Mouse (Mus musculus): ENCODE results near the gene Trim15. TPM values are rescaled to one million over a fixed set of nuclear protein-coding genes. Genes with fewer than 3 reads are reported as not detected.

Gene Trim15
- polyA plus RNA-seq, 1 experiment from 2014 or later: 0.61 TPM

Other genes starting within 250 kb of the Trim15 start
- gene H2-M9, start 224.5 kb downstream of the Trim15 start, polyA plus RNA-seq (2015; fragmentation: Nextera tagmentation; extraction: Ambion mirVana): not detected in 2 replicates
- not detected in 2 replicates for gene H2-M1, start 195.0 kb downstream of the Trim15 start, polyA plus RNA-seq (2015; fragmentation: Nextera tagmentation; extraction: Ambion mirVana)
- gene H2-M10.5, start 94.3 kb downstream of the Trim15 start, polyA plus RNA-seq (2015; fragmentation: Nextera tagmentation; extraction: Ambion mirVana): not detected in 2 replicates
- gene H2-M10.6, start 55.0 kb downstream of the Trim15 start, polyA plus RNA-seq (2015; fragmentation: Nextera tagmentation; extraction: Ambion mirVana): not detected in 2 replicates
- 48.0 and 48.2 TPM in 2 replicates for gene Trim26, start 30.1 kb downstream of the Trim15 start, polyA plus RNA-seq (2015; fragmentation: Nextera tagmentation; extraction: Ambion mirVana)
- 1.3 and 1.6 TPM in 2 replicates for gene Trim10, start 2.4 kb upstream of the Trim15 start, polyA plus RNA-seq (2015; fragmentation: Nextera tagmentation; extraction: Ambion mirVana)
- gene Trim40, start 22.9 kb upstream of the Trim15 start, polyA plus RNA-seq (2015; fragmentation: Nextera tagmentation; extraction: Ambion mirVana): not detected in 2 replicates
- not detected in 2 replicates for gene Trim31, start 30.9 kb upstream of the Trim15 start, polyA plus RNA-seq (2015; fragmentation: Nextera tagmentation; extraction: Ambion mirVana)
- 1.1 and 1.3 TPM in 2 replicates for gene Rnf39, start 75.7 kb upstream of the Trim15 start, polyA plus RNA-seq (2015; fragmentation: Nextera tagmentation; extraction: Ambion mirVana)
- 181 and 191 TPM in 2 replicates for gene Ppp1r11, start 84.5 kb upstream of the Trim15 start, polyA plus RNA-seq (2015; fragmentation: Nextera tagmentation; extraction: Ambion mirVana)
- gene Znrd1, start 91.3 kb upstream of the Trim15 start, polyA plus RNA-seq (2015; fragmentation: Nextera tagmentation; extraction: Ambion mirVana): 71.7 and 72.7 TPM in 2 replicates
- gene Znrd1as, start 91.4 kb upstream of the Trim15 start, polyA plus RNA-seq (2015; fragmentation: Nextera tagmentation; extraction: Ambion mirVana): 5.8 and 6.4 TPM in 2 replicates
- 0.31 TPM in 1 of 2 replicates, not detected in the other for gene 2410137M14Rik, start 114.0 kb upstream of the Trim15 start, polyA plus RNA-seq (2015; fragmentation: Nextera tagmentation; extraction: Ambion mirVana)
- 1.6 and 2.3 TPM in 2 replicates for gene H2-M5, start 122.3 kb upstream of the Trim15 start, polyA plus RNA-seq (2015; fragmentation: Nextera tagmentation; extraction: Ambion mirVana)
- gene Zfp57, start 134.0 kb upstream of the Trim15 start, polyA plus RNA-seq (2015; fragmentation: Nextera tagmentation; extraction: Ambion mirVana): 241 and 262 TPM in 2 replicates
- 1.2 and 1.7 TPM in 2 replicates for gene Mog, start 156.2 kb upstream of the Trim15 start, polyA plus RNA-seq (2015; fragmentation: Nextera tagmentation; extraction: Ambion mirVana)
- 56.2 and 57.0 TPM in 2 replicates for gene Gabbr1, start 178.8 kb upstream of the Trim15 start, polyA plus RNA-seq (2015; fragmentation: Nextera tagmentation; extraction: Ambion mirVana)
- not detected in 2 replicates for gene Olfr90, start 221.3 kb upstream of the Trim15 start, polyA plus RNA-seq (2015; fragmentation: Nextera tagmentation; extraction: Ambion mirVana)
- not detected in 2 replicates for gene Olfr91, start 231.1 kb upstream of the Trim15 start, polyA plus RNA-seq (2015; fragmentation: Nextera tagmentation; extraction: Ambion mirVana)

Measured in neural tube, embryonic 13.5 days (tissue).